Mouse (Mus musculus) skeletal muscle tissue, adult 2 months (tissue): ENCODE results near the gene Tsen54.
"Not testable (repeated sequence)": the region's sequence is repeated elsewhere in the genome, so short reads cannot be mapped to it uniquely, and the experiment has no call there.

ENCODE experiments used
- DNase-seq: peaks from one replicate; pipeline ENCODE4 v3.0.0-alpha.2; 2012; ENCODE audit warnings: low read depth, low spot score

Tsen54 gene

GRCm38 (mm10) chr11:115829036-115829435 is 14.5 kb downstream of the Tsen54 start:
- DNase-seq, result peak; percentile 58

GRCm38 (mm10) chr11:115830550-115831325 is 16.2 kb downstream of the Tsen54 start:
- no peak for DNase-seq

- no peak for DNase-seq
Observed at GRCm38 (mm10) chr11:115831518-115831917, 17.0 kb downstream of the Tsen54 start.

- no peak for DNase-seq
Observed at GRCm38 (mm10) chr11:115832064-115832463, 17.5 kb downstream of the Tsen54 start.

GRCm38 (mm10) chr11:115832523-115832922 is 18.0 kb downstream of the Tsen54 start:
- DNase-seq, result no peak

GRCm38 (mm10) chr11:115833021-115833513 is 18.5 kb downstream of the Tsen54 start:
- no peak for DNase-seq

- DNase-seq, result no peak
Observed at GRCm38 (mm10) chr11:115834033-115834432, 19.5 kb downstream of the Tsen54 start.

- DNase-seq, result no peak
Observed at GRCm38 (mm10) chr11:115836656-115837395, 22.3 kb downstream of the Tsen54 start.

GRCm38 (mm10) chr11:115837606-115838345 is 23.3 kb downstream of the Tsen54 start:
- DNase-seq, result no peak

- DNase-seq, result peak; percentile 73
Observed at GRCm38 (mm10) chr11:115838895-115839311, 24.4 kb downstream of the Tsen54 start.

- no peak for DNase-seq
Observed at GRCm38 (mm10) chr11:115839732-115840131, 25.2 kb downstream of the Tsen54 start.

GRCm38 (mm10) chr11:115841044-115841443 is 26.5 kb downstream of the Tsen54 start:
- no peak for DNase-seq

GRCm38 (mm10) chr11:115841961-115842550 is 27.5 kb downstream of the Tsen54 start:
- no peak for DNase-seq

GRCm38 (mm10) chr11:115843141-115843890 is 28.8 kb downstream of the Tsen54 start:
- DNase-seq, result no peak

GRCm38 (mm10) chr11:115843891-115844239 is 29.3 kb downstream of the Tsen54 start:
- no peak for DNase-seq

GRCm38 (mm10) chr11:115844240-115844639 is 29.7 kb downstream of the Tsen54 start:
- DNase-seq, result no peak

- DNase-seq, result no peak
Observed at GRCm38 (mm10) chr11:115845819-115846218, 31.3 kb downstream of the Tsen54 start.

- no peak for DNase-seq
Observed at GRCm38 (mm10) chr11:115854674-115855073, 40.1 kb downstream of the Tsen54 start.

- DNase-seq, result not testable (repeated sequence)
Observed at GRCm38 (mm10) chr11:115857146-115857545, 42.6 kb downstream of the Tsen54 start.

GRCm38 (mm10) chr11:115857936-115858335 is 43.4 kb downstream of the Tsen54 start:
- no peak for DNase-seq

GRCm38 (mm10) chr11:115858354-115858753 is 43.8 kb downstream of the Tsen54 start, which contains the start of gene Myo15b:
Gene Myo15b, plus strand, starts transcription at chr11:115858406.
- no peak for DNase-seq
